Mouse (Mus musculus): Measurements from ENCODE around the gene Cdyl. TPM values are rescaled to one million over a fixed set of nuclear protein-coding genes. Genes with fewer than 3 reads are reported as not detected.
A peak's percentile ranks its signal among the peaks of the same experiment; 100 is the strongest.

Cdyl gene
- 10 to 100 TPM; 14.1 to 18.5 TPM for total RNA-seq (2021)
- long read RNA-seq, experiment 1, transcript Cdyl-202 (7 exons, 3,575 nt): major isoform, 7 of 13 reads
- long read RNA-seq, experiment 1, partial matches to known transcripts: 0 of 13 reads
- long read RNA-seq, experiment 1, other reads (novel, unspliced or antisense): 6 of 13 reads
- long read RNA-seq, experiment 2, transcript Cdyl-202 (7 exons, 3,575 nt): major isoform, 6 of 10 reads
- long read RNA-seq, experiment 2, partial matches to known transcripts: 1 of 10 reads
- long read RNA-seq, experiment 2, other reads (novel, unspliced or antisense): 3 of 10 reads

DNA sequence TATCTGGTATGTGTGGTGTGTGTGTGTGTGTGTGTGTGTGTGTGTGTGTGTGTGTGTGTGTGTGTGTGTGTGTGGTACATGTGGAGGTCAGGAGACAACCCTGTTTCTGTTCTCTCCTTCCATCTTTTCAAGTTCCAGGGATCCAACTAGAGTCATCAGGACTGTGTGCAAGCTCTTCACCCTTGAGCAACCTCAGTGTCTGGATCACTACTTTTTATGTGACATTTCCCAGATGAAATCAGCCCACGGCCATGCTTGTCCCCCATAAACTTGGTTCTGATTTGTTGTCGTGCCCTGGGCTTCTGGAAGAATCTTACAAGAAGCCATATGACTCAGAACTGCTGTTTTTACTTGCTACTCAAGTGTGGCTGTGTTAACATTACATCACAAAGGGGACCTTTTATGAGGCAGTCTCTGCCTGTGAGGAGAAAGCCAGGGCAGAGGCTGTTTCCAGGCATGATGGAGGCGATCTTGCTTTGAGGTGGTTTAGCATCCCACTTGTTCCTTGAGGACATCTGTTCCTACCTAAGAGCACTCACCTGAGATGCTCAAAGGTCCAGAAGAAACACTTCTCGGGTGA lies at the start of gene Cdyl:
TSS of gene Cdyl (plus strand) at position 428 of the 580 bp plus-strand sequence.
- DNase-seq (ENCODE audit: low spot score in 2 of 2): no peak

- no peak for DNase-seq (ENCODE audit: low spot score in 2 of 2)
Observed at GRCm38 (mm10) chr13:35610718-35611117, 48.9 kb upstream of the Cdyl start.

- DNase-seq (ENCODE audit: low spot score in 2 of 2): no peak
Observed at GRCm38 (mm10) chr13:35612506-35612905, 47.1 kb upstream of the Cdyl start.

- no peak for DNase-seq (ENCODE audit: low spot score in 2 of 2)
Observed at GRCm38 (mm10) chr13:35614832-35615479, 44.7 kb upstream of the Cdyl start.

DNA sequence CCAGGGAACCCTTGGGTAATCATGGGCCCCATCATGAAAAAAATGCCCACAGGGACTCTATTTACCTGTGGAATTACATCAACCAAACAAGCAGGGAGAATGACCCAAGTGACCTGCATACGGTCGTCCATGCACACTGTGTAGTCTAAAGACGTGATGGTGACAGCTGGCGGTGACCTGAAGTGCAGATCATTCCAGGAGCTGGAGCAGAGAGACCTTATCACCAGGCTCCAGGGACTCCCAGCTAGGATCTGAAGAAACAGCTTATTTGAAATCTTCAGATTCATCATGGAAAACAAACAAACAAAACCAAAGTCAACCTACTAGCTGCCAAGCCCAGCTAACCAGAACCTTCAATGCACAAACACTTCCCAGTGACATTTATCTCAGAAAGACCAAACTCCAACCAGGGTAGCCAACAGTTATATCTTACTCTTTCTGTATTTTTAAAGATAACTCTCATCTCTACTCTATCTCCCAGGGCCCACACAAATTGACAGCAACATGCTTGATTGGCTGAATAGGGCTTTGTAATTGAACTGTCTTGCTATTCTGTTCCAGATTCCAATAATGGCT lies 43.0 kb upstream of the Cdyl start:
- no peak for DNase-seq (ENCODE audit: low spot score in 2 of 2)

DNA sequence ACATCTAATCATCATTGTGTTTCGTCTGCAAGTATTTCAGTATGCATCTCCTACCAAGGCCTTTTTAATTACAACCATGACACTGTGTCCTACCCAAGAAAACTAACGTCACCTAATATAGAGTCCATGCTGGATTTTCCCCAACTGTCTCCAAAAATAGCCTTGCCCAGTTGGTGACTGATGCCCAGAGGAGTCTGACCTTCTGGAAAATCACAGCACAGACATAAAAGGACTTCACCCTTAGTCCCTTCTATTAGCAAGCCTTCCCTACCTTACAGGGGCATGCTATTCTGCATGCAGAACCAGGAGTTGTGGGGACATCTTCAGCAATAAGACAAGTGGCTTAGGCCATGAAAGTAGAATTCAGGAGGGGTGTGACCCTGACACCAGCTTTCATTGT lies 40.3 kb upstream of the Cdyl start:
- no peak for DNase-seq (ENCODE audit: low spot score in 2 of 2)

- no peak for DNase-seq (ENCODE audit: low spot score in 2 of 2)
Observed at GRCm38 (mm10) chr13:35620756-35621155, 38.9 kb upstream of the Cdyl start.

- DNase-seq (ENCODE audit: low spot score in 2 of 2): no peak
Observed at GRCm38 (mm10) chr13:35624831-35625230, 34.8 kb upstream of the Cdyl start.

GRCm38 (mm10) chr13:35625556-35625955 lies 34.1 kb upstream of the Cdyl start:
- no peak for DNase-seq (ENCODE audit: low spot score in 2 of 2)

GRCm38 (mm10) chr13:35627319-35627718 lies 32.3 kb upstream of the Cdyl start:
- DNase-seq (ENCODE audit: low spot score in 2 of 2): no peak

- DNase-seq (ENCODE audit: low spot score in 2 of 2): no peak
Observed at GRCm38 (mm10) chr13:35647132-35647823, 12.4 kb upstream of the Cdyl start.

- DNase-seq (ENCODE audit: low spot score in 2 of 2): no peak
Observed at GRCm38 (mm10) chr13:35650284-35650872, 9.3 kb upstream of the Cdyl start.

DNA sequence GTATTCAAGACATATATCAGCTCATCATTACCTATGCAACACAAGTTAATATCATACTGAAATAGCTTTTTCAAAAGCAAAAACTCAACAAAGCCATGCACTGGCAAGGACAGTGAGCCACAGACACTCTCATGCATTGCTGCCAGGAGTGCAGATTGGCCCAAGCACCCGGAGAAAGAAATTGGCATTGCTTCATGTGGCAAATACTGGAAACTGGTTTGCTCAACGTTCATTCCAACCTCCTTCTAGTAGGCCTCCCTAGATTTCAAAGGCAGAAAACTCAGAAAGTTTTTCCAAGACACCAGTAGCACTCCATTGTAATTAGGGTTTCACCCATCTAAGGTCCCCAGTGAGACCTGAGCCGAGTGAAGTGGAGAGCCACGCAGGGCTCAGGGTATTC lies 6.8 kb upstream of the Cdyl start:
- DNase-seq (ENCODE audit: low spot score in 2 of 2): peak; percentile 17 to 57

DNA sequence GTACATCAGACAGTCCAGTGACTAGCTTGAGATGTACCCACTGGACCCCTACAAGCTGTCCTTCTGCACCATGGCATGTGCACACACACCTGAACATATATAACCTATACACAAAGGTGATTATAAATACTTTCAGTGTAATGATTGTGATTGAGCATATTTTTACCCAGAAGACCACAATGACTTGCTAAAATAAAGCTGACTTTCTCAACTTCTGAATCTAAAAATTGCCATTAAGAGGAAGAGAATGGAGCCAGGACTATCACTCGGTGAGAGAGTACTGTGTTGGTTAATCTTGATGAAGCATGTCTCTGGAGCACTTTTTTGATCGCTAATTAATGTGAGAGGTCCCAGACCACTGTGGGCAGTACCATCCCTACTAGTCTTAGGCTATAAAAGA lies 2.8 kb upstream of the Cdyl start:
- no peak for DNase-seq (ENCODE audit: low spot score in 2 of 2)

DNA sequence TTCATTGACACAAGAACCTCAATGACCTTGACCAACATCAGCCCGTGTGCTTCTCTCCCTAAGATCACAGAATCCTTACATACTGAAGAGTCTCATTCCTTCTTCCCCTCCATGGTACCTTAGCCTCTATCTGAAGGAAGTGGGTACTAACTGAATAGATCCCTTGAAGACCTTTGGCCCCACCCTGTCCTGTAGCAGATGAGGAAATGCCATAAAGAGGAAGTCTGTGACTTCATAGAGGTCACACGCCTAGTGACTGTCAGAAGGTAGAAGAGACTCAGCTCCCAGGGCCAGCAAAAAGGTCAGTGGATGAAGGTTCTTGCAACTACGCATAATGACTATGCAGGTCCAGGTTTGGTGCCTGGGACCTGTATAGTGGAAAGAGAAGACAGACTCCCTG lies 5.8 kb downstream of the Cdyl start:
- DNase-seq (ENCODE audit: low spot score in 2 of 2): no peak

- no peak for DNase-seq (ENCODE audit: low spot score in 2 of 2)
Observed at GRCm38 (mm10) chr13:35669910-35670469, 10.4 kb downstream of the Cdyl start.

DNA sequence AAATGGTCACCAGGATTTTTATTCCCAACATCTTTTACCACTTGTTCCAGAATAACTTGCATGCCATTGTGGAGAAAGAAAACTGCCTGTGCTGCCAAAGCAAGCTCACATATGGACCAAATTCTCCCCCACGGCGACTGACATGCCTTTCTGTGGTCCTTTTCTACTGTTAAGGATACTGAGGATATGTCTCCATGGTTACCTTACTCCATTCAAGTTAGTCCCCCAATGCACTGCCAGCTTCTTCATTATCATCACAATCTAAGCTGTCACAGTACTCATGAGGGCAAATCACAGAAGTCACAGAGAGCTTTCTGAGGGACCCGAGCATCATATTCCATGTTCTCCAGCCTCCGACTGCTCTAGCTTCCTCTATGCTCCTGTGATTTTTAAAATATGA lies 11.2 kb downstream of the Cdyl start:
- peak in 1 of 2 experiments; percentile 3 for DNase-seq (ENCODE audit: low spot score in 2 of 2)

DNA sequence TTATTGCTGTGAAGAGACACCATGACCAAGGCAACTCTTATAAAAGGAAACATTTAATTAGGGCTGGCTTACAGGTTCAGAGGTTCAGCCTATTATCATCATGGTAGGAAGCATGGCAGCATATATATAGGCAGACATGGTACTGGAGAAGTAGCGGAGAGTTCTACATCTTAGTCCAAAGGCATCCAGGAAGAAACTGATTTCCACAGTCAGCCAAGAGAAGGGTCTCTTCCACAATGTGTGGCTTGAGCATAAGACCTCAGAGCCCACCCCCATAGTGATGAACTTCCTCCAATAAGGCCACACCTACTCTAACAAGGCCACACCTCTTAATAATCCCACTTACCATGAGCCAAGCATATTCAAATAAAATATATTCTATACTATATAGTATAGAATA lies 17.3 kb downstream of the Cdyl start:
- DNase-seq (ENCODE audit: low spot score in 2 of 2): no peak

DNA sequence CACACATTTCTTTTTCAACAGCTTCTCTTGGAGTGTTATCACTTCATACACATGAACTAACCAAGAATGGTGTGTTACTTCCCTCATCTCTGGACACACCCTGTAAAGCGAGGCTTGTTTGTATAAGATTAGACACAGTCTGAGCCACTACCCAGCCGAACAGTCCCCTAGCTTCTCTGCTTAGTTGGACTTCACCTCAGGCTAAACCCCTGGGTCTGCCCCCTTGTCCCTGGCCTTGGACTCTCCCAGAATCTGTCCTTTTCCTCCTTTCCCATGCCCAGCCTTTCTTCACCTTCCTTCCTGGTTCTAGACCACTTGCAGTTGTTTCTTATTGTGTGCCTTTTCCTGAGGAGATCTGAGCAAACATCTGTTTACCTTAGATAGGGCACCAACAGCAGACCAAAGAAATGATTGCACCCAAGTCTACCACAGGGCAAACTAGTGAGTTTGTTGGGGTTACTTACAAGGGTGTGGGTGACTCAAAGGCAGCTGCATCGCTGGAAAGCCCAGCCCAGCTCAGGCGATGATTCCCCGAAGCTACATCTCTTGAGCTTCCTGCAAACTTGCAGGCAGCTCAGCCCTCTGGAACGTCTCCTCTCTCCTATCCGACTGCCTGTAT lies 17.9 kb downstream of the Cdyl start:
- DNase-seq (ENCODE audit: low spot score in 2 of 2): no peak

DNA sequence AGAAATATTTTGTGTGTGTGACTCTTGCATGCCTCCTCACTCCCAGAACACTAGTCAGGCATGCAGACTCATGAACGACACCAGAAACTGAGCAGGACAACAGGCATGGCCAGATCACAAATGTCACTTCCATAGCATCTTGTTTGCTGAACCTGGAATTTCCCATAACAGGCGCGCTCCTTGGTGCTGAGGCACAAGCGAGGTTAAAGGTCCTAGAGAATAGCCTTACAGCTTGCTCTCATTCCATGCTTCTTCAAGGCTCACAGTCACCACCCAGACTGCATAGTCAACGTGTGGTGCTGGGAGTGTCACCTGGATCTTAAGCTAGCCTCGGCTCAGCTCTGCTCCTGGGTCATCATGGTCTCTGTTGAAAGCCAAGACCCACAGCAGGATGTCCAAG lies 19.1 kb downstream of the Cdyl start:
- DNase-seq (ENCODE audit: low spot score in 2 of 2): no peak
